Mouse (Mus musculus) adrenal gland, postnatal 14 days (tissue): ENCODE results near the gene Bcl6b. TPM values are rescaled to one million over a fixed set of nuclear protein-coding genes. Genes with fewer than 3 reads are reported as not detected.
A peak's percentile ranks its signal among the peaks of the same experiment; 100 is the strongest.

Experiments
- DNase-seq: peaks from one replicate; pipeline ENCODE4 v3.0.0; 2021; ENCODE audit warnings: mixed read lengths
- long read RNA-seq, 2 experiments: library from polyadenylated mRNA; stranded (forward); transcript quantifications; one replicate each; pipeline ENCODE4 v2.0.0; 2021
- total RNA-seq: library from RNA; stranded (reverse); gene quantifications from 2 replicates; pipeline ENCODE4 v1.2.3, GENCODE M21; 2021

The Bcl6b gene
- 27.0 and 28.1 TPM in 2 replicates for total RNA-seq
- long read RNA-seq, experiment 1, partial matches to known transcripts, result 0 of 1 reads
- long read RNA-seq, experiment 1, other reads (novel, unspliced or antisense), result 1 of 1 reads
- long read RNA-seq, experiment 2, partial matches to known transcripts, result 5 of 10 reads
- long read RNA-seq, experiment 2, other reads (novel, unspliced or antisense), result 2 of 10 reads

DNA sequence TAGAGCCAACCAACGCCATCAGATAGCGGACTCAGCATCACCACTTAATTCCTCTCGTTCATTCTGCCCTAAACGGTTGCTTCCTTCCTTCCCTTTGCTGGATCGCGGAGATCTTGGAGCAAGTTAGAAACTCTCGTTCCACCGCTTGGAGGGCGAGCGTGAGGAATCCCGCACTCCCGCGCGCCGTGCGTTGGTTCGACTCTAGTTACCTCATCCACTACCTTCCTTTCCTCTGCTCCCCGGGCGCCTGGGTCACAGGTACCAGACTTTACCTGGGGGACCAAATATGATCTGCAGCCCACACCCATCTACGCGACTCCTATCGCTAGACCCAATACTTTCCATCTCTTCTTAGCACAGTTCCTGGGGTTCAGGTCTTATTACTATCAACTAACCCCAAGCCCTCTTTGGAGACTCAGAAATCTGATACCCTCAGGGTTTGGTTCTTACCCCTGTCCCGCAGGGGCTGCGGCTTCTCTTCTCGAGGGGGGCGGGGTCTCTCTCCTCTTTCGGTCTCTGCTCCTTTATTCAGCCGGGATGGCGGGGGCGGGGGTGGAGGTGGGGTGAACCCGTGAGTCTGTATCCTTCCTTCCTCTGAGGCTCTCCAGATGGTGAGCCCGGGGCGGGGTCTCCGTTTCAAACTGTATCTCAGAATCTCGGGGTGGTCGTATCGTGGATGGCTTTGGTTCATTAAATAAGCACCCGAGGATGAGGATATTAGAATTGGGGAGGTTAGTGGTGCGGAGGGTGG, at the start of gene Bcl6b:
Bcl6b (minus strand) TSS at position 539 of the 751 bp plus-strand sequence.
- peak; percentile 55 for DNase-seq

- DNase-seq, result no peak
These were observed 49.4 kb upstream of the Bcl6b start for GRCm38 (mm10) chr11:70278961-70279360.

DNA sequence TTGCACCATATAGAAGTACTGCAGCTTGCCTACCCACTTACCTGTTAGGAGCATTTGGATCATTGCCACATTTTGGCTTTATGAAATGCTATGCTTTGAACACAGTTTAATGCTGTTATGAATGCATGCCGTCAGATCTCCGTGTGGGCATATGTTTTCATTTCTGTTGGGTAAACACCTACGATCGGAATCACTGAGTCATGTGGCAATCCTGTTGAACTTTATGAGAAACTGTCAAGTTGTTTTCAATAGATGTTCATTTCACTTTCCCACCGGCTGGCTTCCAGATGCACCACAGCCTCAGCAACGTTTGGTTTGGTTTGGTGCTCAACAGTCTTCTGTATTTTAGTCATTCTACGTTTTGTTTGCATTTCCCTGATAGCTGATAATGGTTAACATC, 42.0 kb upstream of the Bcl6b start:
- no peak for DNase-seq

- DNase-seq, result no peak
These were observed 36.8 kb upstream of the Bcl6b start for GRCm38 (mm10) chr11:70266405-70266804.

- no peak for DNase-seq
These were observed 36.2 kb upstream of the Bcl6b start for GRCm38 (mm10) chr11:70265819-70266218.

- no peak for DNase-seq
These were observed 35.7 kb upstream of the Bcl6b start for GRCm38 (mm10) chr11:70265252-70265651.

GRCm38 (mm10) chr11:70259035-70259434, 29.4 kb upstream of the Bcl6b start:
- DNase-seq, result no peak

GRCm38 (mm10) chr11:70254931-70255531, 25.4 kb upstream of the Bcl6b start, which contains the start of gene Alox12:
TSS of gene Alox12 (minus strand) at chr11:70255353.
- DNase-seq, result peak; percentile 75

DNA sequence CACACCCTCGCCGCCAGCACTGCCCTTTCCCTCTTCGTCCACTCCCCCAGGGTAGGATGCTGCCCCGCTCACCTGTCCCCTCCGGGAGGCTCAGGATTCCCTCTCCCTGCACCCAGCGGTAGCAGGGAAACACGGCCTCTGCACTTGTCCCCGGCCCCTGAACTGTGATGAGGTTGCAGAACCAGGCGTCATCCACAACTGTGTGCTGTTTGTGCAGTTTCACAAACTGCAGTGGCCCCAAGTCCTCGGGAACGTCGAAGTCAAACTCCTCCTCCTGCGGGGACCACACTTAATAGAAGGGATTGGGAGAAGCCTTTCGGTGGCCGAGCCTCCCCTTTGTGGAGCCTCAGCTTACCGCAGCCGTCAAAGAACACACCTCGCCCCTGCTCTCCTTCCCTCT, 24.7 kb upstream of the Bcl6b start:
- DNase-seq, result no peak

DNA sequence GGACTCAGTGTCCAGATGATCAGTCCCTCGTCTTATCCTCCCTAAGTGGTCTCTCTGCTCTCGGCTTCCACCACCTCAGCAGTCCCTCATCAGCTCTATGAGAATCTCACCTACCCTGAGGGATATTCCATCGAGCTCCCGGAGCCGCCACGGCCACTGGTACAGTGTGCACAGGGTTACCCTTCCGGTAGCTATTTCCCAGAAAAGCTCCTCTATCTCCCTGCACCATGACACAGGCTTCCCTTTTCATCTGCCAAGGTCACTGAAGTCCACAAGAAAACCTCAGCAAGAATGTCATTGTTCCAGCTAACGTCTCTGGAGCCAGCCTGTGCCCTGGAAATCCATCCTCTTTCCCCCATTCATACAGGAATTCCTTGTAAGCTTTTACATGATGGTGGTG, 22.3 kb upstream of the Bcl6b start:
- no peak for DNase-seq

- DNase-seq, result no peak
These were observed 20.6 kb upstream of the Bcl6b start for GRCm38 (mm10) chr11:70250150-70250549.

DNA sequence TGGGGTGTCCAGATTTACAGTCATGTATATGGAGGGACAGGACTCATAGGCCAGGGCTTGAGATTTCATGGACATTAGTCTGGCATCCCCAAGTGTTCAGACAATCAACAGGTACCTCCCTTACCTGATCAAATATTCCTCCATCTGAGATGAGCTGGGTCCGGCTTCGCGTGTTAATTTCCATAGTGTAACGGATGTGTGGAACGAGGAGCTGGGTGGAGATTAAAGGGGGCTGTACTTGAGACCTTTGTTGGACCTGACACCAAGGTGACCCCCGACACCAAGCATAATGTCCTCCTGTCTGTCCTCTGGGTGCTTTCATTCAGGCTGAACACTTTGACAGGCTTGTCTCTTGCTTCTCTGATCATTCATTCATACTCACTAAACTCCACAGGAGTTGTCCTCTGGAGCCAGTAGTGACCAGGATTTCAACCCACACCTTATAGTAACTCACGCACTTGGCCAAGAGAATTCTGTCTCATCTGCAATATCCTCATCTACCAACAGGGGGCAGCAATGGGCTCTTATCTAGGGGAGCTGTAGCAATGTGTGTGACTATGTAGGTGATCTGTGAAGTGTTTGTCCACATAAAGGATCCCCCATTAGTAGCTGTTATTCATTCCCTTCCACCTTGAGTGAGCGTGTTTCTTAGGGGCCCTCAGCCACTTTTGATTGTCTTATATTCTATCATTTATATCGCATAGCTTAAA, 17.7 kb upstream of the Bcl6b start:
- peak; percentile 87 for DNase-seq

DNA sequence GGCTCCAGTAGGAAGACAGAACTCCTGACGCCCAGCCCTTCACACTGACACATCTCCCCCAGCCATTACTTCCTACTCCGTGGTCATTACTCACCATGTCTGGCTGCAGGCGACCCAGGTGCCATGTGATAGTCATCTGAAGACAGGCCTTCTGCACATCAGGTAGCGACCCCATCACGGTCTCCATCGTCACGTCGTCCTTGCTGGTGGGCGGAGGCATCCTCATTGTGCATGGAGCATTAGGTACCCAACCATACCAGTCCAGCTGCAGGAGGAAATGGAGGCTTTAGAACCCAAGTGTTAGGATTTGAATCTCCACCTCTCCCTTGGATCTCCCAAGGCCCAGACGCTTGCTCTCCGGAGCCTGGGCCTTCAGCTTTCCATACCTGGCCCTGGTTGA, 13.0 kb upstream of the Bcl6b start:
- no peak for DNase-seq

GRCm38 (mm10) chr11:70239541-70240279, 10.1 kb upstream of the Bcl6b start, which contains the start of the genes Gm21988 and Rnasek:
TSS of gene Gm21988 (minus strand) at chr11:70239830.
TSS of gene Rnasek (minus strand) at chr11:70239842.
- peak; percentile 83 for DNase-seq

- peak; percentile 55 for DNase-seq
These were observed 9.2 kb upstream of the Bcl6b start for GRCm38 (mm10) chr11:70238591-70239440.

- peak; percentile 99 for DNase-seq
These were observed 8.0 kb upstream of the Bcl6b start, which contains the start of gene 0610010K14Rik for GRCm38 (mm10) chr11:70237457-70238167. TSS of gene 0610010K14Rik (minus strand) at chr11:70237914.

GRCm38 (mm10) chr11:70236717-70237116, 7.1 kb upstream of the Bcl6b start:
- no peak for DNase-seq

DNA sequence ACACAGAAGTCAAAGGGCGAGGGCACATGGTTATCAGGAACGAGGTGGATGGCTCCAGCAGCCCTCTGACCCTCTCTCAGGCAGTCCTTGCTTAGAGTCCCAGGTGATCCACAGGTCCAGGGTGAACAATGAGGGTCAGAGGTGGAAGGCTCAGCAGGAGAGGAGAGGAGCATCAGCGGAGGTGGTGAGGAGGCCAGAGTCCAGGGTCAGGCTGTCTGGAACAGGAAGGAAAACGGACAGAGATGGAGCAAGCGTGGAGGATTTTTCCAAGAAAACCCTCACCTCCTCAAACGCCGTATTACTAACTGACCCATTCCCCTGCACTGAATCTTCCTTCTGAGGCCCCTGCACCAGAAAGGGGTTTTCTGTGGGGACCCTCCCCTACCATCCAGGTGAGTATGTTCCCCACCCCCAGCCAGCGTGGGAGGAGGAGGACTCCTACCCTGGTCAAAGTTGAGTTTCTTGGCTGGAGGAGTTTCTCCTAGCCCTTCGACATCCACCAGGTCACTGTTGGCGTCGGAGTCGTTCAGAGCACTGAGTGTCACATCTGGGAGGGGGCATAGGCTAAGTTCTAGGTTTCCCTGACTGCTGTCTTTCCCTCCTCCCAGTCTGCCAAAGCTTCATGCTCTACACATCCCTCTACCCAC, 5.8 kb upstream of the Bcl6b start:
- no peak for DNase-seq

GRCm38 (mm10) chr11:70234497-70234896, 4.9 kb upstream of the Bcl6b start:
- DNase-seq, result no peak

- DNase-seq, result no peak
These were observed 4.4 kb upstream of the Bcl6b start for GRCm38 (mm10) chr11:70234037-70234436.
